Mouse (Mus musculus) erythroblast, embryonic 14.5 days (primary cell): ENCODE results near the gene Agpat2.

Experiments
- GATA1 ChIP-seq: IDR thresholded peaks from 2 replicates; pipeline ENCODE4 v1.6.1; 2012; ENCODE audit warnings: low read length, inconsistent platforms, mixed read lengths
- TAL1 ChIP-seq: IDR thresholded peaks from 3 replicates; pipeline ENCODE4 v1.6.1; 2012; ENCODE audit warnings: low read length, inconsistent platforms, mixed read lengths

DNA sequence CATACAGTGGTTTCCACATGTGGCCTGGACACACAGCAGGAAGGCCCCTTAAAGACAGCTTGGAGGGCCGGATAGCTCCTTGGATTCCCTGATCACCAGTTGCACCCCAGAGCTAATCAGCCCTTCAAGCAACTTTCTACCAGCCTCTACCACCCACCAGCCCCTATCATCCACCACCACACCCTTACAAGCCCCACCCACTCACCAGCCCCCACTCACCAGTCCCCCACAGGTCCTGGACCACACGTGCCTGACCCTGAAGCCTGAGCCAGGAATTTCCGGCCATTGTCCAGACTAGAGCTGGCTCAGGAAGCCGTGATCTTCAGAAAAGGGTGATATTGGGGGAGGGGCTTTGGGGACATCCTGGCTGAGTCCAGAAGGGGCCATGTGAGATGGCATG is 28.4 kb downstream of the Agpat2 start:
- TF ChIP-seq GATA1 = no peak
- TF ChIP-seq TAL1 = no peak
